Mouse (Mus musculus): ENCODE results near the gene Hoxb1.

The Hoxb1 gene

GRCm38 (mm10) chr11:96334998-96335397, 30.6 kb upstream of the Hoxb1 start:
- no peak for DNase-seq

- no peak for DNase-seq
Observed at GRCm38 (mm10) chr11:96336597-96336996, 29.0 kb upstream of the Hoxb1 start.

- DNase-seq: no peak
Observed at GRCm38 (mm10) chr11:96337026-96337425, 28.5 kb upstream of the Hoxb1 start.

- no peak for DNase-seq
Observed at GRCm38 (mm10) chr11:96338957-96339855, 26.3 kb upstream of the Hoxb1 start.

GRCm38 (mm10) chr11:96340698-96341365, 24.7 kb upstream of the Hoxb1 start:
- DNase-seq: no peak

GRCm38 (mm10) chr11:96341701-96342575, 23.6 kb upstream of the Hoxb1 start:
- no peak for DNase-seq

GRCm38 (mm10) chr11:96342576-96342930, 23.0 kb upstream of the Hoxb1 start:
- DNase-seq: no peak

- DNase-seq: no peak
Observed at GRCm38 (mm10) chr11:96343206-96343745, 22.3 kb upstream of the Hoxb1 start.

GRCm38 (mm10) chr11:96344061-96344877, 21.3 kb upstream of the Hoxb1 start:
- DNase-seq: no peak

GRCm38 (mm10) chr11:96344878-96345159, 20.7 kb upstream of the Hoxb1 start:
- no peak for DNase-seq

GRCm38 (mm10) chr11:96345220-96345892, 20.2 kb upstream of the Hoxb1 start:
- no peak for DNase-seq

GRCm38 (mm10) chr11:96345893-96346806, 19.4 kb upstream of the Hoxb1 start:
- no peak for DNase-seq

GRCm38 (mm10) chr11:96346916-96347520, 18.5 kb upstream of the Hoxb1 start:
- no peak for DNase-seq

GRCm38 (mm10) chr11:96347717-96348116, 17.8 kb upstream of the Hoxb1 start:
- no peak for DNase-seq

- DNase-seq: no peak
Observed at GRCm38 (mm10) chr11:96348141-96348928, 17.2 kb upstream of the Hoxb1 start.

- no peak for DNase-seq
Observed at GRCm38 (mm10) chr11:96348988-96349387, 16.6 kb upstream of the Hoxb1 start.

GRCm38 (mm10) chr11:96349491-96350340, 15.8 kb upstream of the Hoxb1 start:
- DNase-seq: no peak

GRCm38 (mm10) chr11:96350341-96350624, 15.3 kb upstream of the Hoxb1 start, which contains the start of gene Hoxb2:
Hoxb2 (plus strand) TSS chr11:96350525.
- DNase-seq: no peak

Measured in thymus, postnatal 14 days (tissue).